Mouse (Mus musculus) kidney, adult 9 months (tissue): Measurements from ENCODE around the gene Cpt1b.
"Not testable (repeated sequence)": the region's sequence is repeated elsewhere in the genome, so short reads cannot be mapped to it uniquely, and the experiment has no call there.

Experiments
- DNase-seq: peaks from one replicate; pipeline ENCODE4 v3.0.0; 2022

Cpt1b gene

DNA sequence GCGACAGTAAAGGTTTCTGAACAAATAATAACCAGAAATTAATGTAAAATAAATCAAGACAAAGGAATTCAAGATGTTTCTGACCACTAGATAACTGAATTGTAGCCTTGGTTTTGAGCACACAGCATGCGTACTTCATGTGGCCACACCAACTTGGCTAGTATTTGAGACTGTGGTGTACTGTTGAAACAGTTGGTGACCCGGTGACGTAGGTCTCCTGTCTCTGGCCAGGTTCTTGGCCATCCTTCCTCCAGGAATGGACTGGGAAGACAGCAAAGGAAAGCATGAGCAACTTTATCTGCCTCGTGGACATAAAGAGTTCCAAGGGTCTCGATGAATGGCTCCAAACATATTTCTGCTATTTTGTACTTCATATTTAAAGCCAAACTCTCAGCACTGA lies 6.1 kb upstream of the Cpt1b start:
- DNase-seq: no peak

DNA sequence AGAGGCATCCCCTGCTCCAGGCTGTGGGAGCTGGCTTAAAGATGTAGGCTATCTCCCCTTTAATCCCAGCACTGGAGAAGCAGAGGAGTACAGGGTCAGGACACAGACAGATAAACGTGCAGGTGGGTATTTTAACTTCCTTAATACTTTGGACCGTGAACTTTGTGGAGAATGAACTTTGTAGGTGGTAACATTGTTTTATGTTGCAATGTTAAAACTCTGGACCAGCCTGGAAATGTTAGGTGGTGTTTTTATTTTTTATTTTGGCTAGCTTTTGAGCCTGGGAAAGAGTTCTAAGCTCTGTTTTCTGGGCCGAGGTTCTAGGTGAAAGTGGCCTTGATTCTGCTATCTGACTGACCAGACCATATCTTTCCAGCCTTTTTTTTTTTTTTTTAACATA lies 5.6 kb upstream of the Cpt1b start:
- DNase-seq: no peak

DNA sequence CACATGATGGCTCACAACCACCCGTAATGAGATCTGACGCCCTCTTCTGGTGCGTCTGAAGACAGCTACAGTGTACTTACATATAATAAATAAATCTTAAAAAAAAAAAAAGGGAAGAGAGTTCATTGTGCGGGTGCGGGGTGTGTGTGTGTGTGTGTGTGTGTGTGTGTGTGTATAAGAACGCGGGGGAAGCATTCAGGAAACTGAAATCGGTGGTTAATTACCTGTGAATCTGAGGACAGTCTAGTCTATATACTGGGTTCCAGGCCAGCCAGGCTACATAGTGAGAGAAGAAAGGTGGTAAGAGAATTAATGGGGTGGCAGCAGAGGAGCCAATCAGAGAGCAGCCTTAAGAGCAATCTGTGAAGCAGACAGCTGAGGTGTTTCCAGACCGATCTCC lies 5.1 kb upstream of the Cpt1b start:
- not testable (repeated sequence) for DNase-seq

DNA sequence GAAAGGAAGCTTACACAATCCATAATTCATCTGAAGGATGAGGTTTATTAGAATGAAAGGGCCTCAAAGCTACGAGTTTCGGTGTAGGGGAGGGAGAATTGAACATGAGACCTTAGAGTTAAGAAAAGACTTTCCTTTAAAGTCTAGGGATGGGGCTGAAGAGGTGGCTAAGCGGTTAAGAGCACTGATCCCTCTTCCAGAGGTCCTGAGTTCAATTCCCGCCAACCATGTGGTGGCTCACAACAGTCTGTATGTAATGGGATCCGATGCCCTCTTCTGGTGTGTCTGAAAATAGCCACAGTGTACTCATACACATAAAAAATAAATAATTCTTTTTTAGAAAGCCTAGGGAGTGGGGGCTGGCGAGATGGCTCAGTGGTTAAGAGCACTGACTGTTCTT lies 4.7 kb upstream of the Cpt1b start:
- DNase-seq: no peak

DNA sequence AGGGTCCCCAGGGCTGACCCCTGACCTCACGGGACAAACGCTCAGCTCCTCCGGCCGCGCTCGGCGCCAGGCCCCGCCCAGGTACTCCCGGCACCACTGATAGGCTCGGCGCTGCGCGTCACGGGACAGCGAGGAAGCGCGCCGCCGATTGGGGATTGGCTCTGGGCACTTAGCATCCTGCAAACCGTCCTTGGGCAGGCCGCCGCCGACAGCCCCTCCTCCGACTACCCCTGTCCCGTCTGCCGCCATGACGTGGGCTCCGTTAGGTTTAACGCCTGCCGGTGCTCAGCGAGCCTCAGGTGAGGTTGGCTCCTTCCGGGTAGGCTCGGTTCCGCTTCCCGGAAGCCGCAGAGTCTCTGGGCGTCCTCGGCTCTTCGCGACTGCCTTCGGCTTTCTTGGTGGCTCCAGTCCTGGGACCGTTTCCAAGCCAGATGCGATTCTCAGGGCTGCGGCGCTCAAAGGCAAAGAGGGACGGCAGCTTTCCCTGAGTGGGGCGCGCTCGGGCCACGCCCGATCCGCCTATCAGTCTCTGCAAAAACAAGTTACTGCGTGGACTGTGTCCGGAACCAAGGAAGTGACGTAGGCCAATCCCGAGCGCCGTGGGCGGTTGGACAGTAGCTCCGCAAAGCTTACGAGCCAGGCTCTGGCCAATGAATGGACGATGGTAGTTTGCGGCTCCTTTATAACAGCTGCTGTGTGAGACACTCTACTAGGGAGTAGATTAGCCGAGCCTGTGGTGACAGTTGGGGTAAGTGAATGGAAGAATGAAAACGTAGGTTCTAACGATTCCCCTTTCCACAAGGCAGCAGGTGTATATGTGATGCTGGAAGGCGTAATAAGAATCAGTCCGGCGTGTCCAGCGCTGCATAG lies 3.9 kb upstream of the Cpt1b start, which contains the start of the genes C730034F03Rik, Gm44502 and Chkb:
Gene C730034F03Rik (plus strand): TSS at position 238 of the 870 bp plus-strand sequence.
Gene Gm44502 (minus strand): TSS at position 345 of the 870 bp plus-strand sequence.
Gene Chkb (minus strand): TSS at position 557 of the 870 bp plus-strand sequence.
- peak; percentile 95 for DNase-seq

DNA sequence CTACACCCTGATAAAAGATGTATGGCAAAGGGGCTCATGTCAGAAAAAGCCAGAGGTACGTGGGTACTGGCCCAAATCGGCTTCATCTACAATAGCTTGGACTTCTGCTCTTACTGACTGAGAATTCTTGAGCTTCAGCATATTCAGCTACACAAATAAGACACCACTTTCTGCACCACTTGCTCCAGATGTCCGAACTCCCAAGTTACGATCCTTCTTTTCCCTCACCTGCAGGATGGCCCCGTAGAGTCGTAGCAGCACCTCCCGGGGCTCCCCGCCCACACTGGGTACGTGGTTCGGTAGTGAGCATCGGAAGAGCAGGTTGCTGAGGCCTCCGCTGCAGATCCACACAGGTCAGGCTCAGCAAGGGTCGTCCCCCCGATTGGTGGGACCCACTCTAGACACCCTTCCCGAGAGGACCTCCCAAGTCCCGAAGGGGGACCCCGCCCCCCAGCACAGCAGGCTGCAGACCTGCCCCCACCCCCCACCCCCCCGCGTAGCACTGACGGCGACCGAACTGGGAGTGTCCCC lies 3.2 kb upstream of the Cpt1b start:
- no peak for DNase-seq

DNA sequence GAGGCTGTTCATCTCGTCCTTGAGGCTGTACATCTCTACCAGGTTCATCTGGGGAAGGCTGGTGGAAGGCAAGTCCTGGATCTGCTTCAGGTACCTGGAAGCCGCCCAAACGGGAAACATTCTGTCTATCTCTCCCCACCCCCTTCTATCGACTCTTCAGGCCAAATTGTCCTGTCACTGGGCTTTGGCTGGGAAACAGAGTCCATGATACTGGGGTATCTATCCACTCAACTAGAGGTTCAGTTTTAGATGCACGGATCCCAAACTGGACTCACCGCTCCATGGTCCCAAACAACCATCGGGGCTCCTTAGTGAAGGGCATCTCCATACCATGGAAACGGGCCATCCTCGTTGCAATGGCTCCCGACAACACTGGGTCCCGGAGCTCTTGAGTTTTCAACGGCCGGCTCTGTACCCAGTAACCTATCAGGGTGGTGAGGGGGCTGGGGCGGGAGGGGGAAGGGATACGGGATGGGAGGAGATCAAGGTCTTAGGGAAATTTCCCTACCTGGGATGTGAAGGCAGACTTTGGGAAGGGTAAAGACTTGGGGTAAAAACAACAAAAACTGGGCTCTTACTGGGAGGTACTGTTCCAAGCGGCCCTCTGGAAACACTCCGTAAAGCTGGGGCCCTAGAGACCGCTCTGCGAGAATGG lies 2.6 kb upstream of the Cpt1b start:
- DNase-seq: no peak

DNA sequence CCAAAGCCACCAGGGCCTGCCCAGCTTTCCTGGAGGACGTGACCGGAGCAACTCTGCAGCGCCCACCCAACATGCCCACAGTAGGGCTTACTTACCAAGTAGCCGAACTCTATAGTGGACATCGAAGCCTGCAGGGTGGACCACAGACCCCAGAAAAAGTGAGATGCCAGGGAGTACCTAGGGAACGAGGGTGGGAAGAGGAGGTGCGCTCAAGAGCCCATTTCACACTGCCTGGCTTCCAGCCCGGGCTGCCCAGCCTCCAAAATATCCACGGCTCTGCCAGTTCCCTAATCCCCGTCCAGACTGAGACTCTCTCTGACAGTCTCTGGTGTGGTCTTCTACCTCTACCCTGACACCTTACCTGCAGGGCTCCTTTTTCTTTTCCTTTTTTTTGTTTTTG lies 1.1 kb upstream of the Cpt1b start:
- DNase-seq: no peak

DNA sequence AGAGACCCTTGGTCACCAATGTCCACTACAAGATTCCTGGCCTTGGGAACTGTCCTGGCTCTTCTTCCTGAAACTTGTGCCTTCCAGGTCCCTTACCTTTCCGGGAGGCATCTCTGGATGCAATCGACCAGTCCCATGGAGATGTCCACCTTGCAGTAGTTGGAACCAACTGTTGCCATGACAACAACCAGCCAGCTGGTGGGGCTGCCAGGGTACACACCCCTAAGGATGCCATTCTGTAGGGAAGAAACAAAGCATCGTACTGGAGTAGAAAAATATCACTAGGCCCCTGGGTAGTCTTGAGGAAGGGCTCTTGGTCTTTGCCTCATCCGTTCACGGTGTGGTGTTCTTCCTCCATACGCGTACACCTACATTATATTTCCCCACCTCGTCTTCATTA lies 1.0 kb downstream of the Cpt1b start:
- no peak for DNase-seq

DNA sequence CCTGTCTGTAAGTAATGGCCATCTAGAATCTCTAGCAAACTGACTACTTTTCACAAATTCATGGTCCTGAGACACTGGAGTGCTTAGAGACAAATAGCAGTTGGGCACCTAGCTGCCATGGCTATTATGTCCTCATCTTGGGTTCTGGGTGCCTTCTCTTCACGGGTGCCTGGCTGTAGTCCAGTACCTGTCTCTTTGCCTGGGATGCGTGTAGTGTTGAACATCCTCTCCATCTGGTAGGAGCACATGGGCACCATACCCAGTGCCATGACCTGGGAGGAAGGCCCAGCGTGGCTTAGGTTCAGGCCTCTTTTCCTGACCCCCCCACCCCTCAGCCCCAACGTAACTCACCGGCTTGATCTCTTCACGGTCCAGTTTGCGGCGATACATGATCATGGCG lies 3.7 kb downstream of the Cpt1b start:
- DNase-seq: no peak

DNA sequence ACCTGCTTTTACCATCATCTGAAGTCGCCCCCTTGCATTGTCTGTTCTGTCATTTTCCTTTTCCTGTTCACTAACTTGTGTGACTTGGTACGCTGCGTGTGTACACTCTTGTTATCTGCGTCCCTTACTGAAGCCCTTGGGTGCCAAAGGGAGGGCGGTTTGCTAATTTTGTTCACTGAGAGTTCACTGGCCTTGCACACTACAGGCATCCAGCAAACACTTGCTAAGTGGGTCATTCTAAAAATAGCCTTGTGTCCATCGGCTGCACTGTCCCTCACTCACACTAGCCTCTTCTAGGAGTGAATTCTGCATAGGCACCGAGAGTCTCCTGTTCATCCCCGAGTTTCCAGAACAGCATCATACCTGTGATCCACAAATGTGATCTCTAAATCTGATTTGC lies 10.4 kb downstream of the Cpt1b start:
- DNase-seq: no peak

DNA sequence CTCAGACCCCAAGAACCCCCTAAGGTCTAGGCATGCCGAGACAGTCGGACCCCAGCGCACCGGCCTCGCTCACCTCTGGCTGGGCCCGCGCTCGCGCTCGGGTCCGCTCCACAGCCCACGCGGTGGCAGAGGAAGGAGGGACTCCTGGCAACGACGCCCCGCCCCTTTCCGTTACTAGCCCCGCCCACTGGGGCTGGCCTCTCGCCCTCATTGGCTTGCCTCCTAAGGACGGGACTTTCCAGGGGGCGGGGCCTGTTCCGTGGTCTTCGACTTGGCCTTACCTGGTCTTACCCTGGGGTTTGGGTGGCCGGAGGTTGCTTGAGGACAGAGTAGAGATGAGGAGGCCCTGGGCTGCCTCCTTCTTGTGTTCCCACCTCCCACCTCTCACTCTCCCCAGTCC lies 15.5 kb downstream of the Cpt1b start, which contains the start of gene Syce3:
Gene Syce3 (minus strand): TSS at position 386 of the 400 bp plus-strand sequence.
- DNase-seq: no peak

DNA sequence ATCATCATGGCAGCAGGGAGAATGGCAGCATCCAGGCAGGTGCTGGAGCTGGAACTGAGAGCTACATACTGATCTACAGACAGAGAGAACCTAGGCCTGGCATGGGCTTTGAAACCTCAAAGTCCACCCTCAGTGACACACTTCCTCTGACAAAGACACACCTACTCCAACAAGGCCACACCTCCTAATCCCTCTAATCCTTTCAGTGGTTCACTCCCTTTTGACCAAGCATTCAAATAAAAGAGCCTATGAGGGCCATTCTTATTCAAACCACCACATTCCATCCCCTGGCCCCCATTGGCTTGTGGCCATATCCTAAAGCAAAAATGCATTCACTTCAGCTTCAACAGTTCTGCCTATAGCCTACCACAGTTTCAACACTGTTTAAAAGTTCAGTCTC lies 19.0 kb downstream of the Cpt1b start:
- no peak for DNase-seq

DNA sequence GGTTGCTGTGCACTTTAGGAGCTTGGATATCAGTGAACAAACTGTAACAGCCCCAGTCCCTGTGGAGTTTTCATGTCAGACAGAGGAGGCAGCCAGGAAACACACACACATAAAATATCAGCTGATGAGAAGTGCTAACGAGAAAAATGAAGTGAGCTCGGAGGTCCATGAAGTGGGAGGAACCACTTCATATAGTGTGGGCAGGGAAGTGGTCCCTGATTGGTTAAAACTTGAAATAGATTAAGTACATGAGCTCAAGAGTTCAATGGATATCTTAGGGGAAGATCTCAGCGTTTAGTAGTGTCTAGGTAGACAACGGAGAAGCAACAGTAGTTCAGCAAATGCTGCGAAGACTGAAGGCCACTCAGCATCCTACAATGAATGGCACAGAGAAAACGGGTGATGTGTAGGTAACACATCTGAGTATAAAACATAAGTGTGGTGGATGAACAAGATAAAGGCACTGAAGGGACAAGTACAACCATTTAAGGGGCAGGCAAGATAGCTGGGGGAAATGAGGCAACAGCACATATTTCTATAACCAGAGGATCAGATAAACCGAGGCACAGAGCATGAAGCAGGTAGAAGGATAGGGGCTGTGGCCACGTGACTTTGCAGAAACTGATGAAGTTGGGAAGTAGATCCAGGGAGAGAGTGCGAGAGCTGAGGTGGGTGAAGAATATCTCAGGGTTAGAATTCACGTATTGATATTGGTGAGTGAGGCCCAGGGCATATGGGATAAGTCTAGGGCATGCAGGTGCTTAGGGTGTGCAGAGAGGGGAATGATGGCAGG lies 20.6 kb downstream of the Cpt1b start:
- DNase-seq: no peak

DNA sequence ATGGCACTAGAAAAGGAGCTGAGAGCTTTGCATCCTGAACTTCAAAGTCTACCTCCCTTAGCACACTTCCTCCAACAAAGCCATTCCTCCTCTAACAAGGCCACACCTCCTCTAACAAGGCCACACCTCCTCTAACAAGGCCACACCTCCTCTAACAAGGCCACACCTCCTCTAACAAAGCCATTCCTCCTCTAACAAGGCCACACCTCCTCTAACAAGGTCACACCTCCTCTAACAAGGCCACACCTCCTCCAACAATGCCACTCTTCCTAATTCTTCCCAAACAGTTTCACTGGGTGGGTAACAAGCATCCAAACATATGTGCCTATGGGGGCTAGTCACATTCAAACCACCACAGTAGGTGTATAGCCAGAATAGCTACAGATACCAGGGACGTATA lies 23.2 kb downstream of the Cpt1b start:
- DNase-seq: no peak

DNA sequence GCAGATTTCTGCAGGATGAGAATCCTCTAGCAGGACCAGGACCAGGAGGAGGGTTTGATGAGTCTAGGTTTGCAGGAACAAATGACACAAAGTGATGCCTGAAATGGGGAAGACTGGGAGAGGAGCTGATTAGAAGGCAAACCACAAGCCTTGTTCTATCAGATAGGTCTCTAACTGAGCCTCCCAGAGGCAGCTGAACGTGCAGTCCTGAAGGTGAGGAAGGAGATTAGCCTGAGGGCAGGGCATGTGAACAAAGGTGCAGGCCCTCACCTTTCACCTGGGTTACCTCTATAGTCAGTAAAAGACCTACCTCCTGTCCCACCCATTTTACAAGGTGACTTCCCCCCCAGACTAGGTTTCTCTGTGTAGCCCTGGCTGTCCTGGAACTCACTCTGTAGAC lies 25.9 kb downstream of the Cpt1b start:
- no peak for DNase-seq

DNA sequence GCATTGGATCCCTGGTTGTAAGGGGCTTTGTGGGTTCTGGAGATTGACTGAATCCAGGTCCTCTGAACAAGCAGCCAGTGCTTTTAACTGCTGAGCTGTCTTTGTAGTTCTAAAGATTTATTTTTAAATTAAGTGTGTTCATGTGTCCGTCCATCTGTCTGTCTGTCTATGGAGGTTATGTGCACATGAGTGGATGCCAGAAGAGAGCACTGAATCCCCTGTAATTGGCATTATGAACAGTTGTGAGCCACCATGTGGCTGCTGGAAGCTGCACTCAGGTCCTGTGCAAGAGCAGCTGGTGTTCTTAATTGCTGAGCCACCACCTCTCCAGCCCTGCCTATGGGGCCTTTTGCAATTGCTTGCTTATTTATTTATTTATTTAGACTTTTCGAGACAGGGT lies 27.5 kb downstream of the Cpt1b start:
- no peak for DNase-seq

DNA sequence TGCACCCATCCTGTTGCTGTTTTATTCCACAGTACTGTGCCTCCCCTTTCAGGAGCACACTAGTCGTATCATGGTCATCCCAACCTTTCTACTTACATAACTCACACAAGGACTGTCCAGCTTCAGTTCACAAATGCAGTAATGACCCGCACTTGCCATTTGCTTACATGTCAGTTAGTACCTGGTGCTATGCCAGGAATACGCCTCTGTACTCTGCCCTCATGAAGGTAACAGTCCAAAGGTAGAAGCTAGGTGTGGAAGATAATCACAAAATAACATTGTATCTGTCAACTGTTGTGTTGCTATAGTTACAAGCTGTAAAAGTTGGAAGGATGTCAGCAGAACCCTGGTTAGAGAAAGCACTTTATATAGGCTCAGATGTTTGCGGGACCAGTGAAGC lies 28.8 kb downstream of the Cpt1b start:
- DNase-seq: peak; percentile 77

DNA sequence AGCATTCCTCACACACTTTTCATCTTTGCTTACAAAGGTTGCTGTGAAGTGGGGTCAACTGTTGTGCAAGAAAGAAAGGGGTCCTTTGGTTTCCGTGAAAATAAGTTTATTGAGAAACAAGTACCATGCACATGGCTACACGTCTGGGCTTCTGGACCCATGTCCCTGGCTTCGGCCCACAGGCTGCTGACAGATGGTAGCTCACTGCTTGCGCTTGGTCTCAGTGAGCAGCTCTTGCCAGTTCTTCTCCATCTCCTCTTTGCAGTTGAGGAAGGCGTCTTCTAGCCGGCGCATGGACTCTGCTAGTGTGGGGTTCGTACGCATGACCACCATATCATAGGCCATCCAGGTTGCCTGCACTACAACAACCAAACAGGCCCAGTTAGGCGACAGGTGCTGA lies 35.6 kb downstream of the Cpt1b start:
- DNase-seq: no peak

DNA sequence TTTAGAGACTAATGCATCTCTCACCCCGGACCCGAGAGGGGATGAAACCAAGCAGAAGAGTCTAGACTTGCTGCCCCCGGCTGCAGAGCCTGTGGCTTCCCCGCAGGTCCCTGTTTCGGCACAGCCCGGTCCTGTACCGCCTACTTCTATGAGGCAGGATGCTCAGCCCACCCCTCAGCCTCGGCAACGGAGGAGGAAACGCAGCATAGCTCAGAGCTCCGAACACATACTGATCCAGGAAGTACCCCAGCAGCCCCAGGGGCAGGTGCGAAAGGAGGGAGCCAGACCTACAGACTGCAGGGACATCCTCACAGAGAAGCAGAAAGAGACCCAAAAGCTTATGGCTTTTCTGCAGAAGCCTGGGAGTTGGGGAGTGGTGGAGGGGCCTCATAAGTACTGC lies 38.5 kb downstream of the Cpt1b start:
- DNase-seq: no peak

DNA sequence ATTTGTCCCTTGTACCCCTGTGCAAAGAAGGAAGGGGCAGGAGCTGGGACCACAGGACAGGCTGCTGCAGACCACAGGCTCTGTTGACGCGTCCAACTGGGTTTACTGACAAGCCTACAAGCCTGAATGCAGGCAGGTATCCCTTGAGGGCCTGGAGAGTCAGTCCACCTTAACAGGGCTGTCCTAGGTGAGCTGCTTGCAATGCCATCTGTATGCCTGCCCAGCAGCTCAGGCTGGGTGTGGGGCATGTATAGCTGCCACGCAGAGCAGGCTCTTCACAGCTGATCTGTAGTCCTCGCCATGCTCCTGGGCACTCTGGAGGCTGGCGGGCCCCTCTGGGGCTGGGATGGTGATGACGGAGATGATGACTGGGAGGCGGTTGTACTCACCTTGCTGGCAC lies 41.0 kb downstream of the Cpt1b start, which contains the start of gene Klhdc7b:
Gene Klhdc7b (plus strand): TSS at position 301 of the 400 bp plus-strand sequence.
- DNase-seq: no peak

DNA sequence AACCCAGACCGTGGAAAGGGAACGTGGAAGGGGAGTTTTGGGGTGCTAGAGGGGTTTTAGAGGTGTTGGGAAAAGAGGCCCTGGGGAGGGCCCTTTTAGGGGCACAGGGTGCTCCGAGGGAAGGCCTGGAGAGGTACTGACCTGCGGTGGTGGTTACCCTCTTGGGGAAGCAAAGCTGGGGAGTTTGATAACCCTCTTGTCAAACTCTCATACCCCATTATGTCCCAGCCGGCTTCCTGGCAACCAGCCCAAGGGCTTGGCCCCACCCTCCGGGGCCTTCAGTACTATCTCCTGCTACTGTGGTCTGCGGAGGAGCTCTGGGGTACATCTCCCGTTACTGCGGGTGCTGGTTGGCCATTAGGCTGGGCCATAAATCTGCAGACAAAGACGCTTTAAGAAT lies 46.2 kb downstream of the Cpt1b start:
- no peak for DNase-seq

DNA sequence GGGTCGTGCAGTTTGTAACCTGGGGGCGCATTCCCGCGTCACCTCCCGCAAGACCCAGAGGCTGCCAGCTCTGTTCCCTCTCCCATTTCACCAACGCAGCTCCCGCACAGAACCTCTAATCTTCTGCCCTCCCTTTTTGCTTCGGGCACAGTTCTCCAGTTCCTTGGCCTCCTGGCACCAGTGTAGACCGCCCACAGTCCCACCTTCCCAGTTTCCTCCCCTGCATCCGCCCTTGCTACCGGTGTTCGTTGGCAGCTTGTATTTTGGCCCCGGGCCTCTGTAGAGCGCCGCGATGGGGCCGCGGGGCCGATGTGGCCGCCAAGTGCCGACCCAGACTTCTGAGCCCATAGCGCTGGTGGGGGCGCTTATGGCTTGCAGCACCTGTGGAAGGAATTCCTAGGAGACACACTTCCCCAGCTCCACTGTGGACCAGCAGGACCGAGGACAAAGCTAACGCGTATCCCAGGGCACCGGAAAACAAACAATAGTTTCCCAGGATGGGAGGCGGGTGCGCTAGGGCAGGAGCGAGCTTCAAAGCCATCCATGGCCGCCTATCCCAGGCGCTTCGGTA lies 46.7 kb downstream of the Cpt1b start, which contains the start of gene Odf3b:
Gene Odf3b (minus strand): TSS at position 452 of the 571 bp plus-strand sequence.
- DNase-seq: peak; percentile 30
